Mouse (Mus musculus): ENCODE data around the gene Dhdh. TPM values are rescaled to one million over a fixed set of nuclear protein-coding genes. Genes with fewer than 3 reads are reported as not detected.
"Not testable (repeated sequence)": the region's sequence is repeated elsewhere in the genome, so short reads cannot be mapped to it uniquely, and the experiment has no call there.

The Dhdh gene
- 1 to 10 TPM; 3.0 to 3.1 TPM for total RNA-seq (2021)

DNA sequence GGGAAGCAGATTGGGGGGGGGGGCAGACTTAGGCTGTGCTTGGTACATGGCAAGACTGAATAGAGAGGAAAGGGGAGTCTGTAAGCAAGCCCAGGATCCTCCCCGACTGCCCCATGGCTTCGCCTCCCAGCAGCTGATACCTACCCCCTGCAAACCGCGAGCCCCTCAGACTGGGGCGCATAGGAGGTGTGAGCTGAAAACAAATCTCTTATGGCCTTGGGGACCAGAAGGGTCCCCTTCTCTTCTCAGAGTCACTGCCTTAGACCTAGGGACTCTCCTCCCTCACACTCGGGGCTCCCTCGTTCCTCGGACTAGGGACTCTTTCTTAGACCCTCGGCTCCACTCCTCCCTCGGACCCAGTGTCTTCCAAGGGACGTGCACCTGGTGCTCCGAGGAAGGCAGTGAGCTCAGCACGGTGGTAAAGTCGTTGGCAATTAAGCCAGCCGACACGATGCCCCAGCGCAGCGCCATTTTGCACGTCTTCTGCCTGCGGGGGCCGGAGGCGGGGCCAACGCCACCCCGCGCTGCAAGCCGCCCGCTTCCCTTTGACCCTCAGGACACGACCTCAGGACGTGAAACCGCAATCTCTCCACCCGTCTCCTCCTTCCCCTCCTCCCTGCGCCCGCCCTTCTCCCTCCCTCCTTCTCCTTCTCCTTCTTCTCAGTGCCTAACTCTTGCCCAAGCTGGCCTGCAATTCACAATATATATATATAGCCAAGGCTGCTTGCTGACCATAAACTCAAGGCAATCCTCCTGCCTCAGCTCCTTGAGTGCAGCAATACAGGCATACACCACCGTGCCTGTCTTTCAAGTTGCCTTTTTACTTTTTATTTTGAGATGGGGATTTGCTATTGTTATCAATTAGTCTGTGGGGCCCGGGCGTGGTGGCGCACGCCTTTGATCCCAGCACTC is at the start of gene Dhdh:
Gene Dhdh (minus strand): TSS at position 513 of the 912 bp plus-strand sequence.
- intact Hi-C loops (cut with DNase I), result no loop called here
- DNase-seq (ENCODE audit: extremely low spot score in 1 of 2, low spot score in 2 of 2), result peak in 1 of 2 experiments; percentile 76

DNA sequence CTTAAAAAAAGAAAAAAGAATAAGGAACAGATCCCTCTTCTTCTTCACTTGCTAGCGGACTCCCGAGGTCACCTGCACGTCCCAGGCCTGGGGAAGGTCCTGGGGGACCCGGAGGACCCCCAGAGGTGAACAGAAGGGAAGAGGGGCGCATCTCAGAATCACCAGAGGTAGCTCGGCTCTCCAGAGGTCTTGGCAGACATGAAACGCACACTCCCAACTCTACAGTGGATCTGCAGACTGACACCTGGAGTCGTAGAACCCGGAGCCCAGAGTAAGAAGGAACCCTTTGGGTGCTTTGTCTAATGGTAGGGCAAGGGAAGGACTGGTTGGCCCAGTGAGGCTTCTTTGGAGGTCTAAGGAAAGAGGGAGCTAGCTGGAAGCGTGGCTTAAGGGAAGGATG is 49.0 kb upstream of the Dhdh start:
- DNase-seq (ENCODE audit: extremely low spot score in 1 of 2, low spot score in 2 of 2), result no peak
- intact Hi-C loops (cut with DNase I), result no loop called here

DNA sequence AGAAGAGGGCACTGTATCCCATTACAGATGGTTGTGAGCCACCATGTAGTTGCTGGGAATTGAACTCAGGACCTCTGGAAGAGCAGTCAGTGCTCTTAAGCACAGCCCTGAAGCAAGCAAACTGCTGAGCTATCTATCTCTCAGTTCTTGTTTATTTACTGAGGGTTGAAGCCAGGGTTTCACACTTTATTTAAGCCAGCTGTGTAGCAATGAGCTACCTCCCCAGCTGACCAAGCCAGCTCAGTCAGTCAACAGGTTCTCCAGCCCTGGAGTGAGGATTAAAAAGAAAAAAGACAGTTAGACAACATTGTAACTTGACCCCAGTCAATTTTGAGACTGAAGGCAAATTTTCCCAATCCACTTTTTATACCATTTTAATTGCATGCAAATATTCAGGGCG is 47.1 kb upstream of the Dhdh start:
- DNase-seq (ENCODE audit: extremely low spot score in 1 of 2, low spot score in 2 of 2), result no peak
- intact Hi-C loops (cut with DNase I), result no loop called here

DNA sequence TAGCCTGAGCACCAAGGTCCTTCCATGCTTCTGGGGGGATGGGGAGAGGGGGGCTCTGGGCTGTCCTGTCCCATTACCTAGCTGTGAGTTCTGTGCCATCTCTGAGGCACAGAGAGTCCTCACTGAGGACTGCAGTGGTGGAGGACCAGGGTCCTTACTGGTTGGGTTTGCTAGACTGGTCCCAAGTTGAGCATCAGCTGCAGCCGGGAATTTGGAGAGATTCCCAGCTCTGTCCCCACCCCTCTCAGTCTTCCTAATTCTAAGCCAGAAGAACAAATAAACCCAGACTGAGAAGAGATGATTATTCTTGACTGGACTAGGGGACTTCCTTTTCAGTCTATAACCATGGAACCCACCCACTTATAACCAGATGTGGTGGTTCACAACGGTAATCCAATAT is 42.0 kb upstream of the Dhdh start:
- intact Hi-C loops (cut with DNase I), result no loop called here
- DNase-seq (ENCODE audit: extremely low spot score in 1 of 2, low spot score in 2 of 2), result no peak

DNA sequence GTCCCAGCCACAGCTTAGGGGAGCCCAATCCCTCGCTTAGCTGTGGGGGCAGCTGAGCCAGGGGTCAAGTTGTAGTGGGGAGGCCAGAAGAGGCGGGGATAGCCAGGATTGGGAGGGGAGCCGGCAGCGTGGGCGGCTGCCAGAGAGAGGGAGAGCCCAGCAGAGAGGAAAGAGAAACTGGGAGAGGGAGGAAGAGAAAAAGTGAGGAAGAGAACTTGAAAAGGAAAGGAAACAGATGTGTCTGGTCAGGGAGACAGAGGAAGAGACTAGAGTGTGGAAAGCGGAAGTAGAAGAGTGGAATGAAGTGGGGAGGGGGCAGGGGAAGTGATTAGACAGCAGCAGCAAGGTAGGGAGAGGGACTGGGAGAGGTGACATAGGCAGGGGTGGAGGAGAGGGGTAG is 40.9 kb upstream of the Dhdh start:
- no peak for DNase-seq (ENCODE audit: extremely low spot score in 1 of 2, low spot score in 2 of 2)
- intact Hi-C loops (cut with DNase I), result no loop called here

DNA sequence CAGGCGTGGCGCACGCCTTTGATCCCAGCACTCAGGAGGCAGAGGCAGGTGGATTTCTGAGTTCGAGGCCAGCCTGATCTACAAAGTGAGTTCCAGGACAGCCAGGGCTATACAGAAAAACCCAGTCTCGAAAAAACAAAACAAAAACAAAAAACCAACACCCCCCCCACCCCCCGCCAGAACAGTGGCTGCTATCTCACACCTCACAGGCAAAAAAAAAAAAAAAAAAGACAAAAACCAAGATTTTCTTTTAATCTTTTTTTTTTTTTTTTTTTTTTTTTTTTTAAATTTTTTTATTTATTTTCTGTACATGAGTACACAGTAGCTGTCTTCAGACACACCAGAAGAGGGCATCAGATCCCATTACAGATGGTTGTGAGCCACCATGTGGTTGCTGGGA is 38.6 kb upstream of the Dhdh start:
- intact Hi-C loops (cut with DNase I); DNase-seq (ENCODE audit: extremely low spot score in 1 of 2, low spot score in 2 of 2): not testable (repeated sequence)

DNA sequence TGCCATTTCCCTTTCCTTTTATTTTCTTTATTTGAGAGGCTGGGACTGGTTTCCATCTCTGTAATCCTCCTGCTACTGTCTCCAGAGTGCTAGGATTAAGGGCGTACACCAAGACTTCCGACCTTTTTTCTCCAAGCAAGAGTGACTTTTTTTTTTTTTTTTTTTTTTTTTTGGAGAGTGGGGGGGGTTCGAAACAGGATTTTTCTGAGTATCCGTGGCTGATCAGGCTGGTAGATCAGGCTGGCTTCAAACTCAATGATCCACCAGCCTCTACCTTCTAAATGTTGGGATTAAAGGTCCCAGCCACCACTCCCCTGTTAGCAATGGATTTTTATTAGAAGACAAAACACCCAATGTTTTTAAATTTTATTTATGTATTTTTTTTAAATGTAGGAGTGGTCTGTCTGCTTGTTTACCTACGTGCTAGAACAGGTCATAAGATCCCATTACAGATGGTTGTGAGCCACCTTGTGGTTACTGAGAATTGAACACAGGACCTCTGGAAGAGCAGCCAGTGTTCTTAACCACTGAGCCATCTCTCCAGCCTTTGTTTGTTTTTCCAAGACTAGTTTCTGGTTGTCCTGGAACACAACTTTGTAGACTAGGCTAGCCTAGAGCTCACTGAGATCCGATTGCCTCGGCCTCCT is 38.0 kb upstream of the Dhdh start:
- no peak for DNase-seq (ENCODE audit: extremely low spot score in 1 of 2, low spot score in 2 of 2)
- intact Hi-C loops (cut with DNase I), result no loop called here

DNA sequence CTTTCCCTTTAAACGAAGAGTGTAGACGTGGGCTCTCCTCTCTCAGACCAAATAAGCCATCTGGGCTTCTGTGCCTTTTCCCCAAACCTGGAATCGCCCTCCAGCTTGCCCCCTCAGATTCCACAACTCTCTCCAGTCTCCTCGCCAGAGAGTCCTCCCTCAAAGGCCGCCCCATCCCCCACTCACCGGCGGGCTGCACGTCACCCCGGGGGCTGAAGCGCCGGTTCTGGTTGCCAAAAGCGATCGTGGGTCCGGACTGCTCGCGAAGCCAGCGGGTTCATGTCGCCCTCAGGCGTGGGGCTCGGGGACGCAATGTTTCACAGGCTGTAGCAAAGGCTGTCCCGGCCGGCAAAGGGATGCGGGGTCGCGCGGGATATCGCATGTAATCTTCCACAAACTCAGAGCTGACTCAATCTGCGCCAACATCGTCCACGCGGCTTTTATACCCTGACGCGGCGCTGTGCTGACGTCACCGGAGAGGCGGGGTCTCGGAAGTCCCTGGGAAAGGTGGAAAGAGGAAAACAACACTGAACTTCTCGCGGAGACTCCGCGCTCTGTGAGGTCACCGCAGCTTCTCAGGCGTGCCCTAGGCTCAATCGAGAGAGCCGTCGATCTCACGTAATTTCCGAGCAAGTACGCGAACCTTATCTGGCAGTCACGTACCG is 37.3 kb upstream of the Dhdh start, which contains the start of the genes Ppp1r15a and Plekha4:
Gene Ppp1r15a (minus strand): TSS at position 460 of the 665 bp plus-strand sequence.
Gene Plekha4 (plus strand): TSS at position 522 of the 665 bp plus-strand sequence.
- DNase-seq (ENCODE audit: extremely low spot score in 1 of 2, low spot score in 2 of 2), result peak; percentile 93 to 94
- intact Hi-C loops (cut with DNase I), result no loop called here

DNA sequence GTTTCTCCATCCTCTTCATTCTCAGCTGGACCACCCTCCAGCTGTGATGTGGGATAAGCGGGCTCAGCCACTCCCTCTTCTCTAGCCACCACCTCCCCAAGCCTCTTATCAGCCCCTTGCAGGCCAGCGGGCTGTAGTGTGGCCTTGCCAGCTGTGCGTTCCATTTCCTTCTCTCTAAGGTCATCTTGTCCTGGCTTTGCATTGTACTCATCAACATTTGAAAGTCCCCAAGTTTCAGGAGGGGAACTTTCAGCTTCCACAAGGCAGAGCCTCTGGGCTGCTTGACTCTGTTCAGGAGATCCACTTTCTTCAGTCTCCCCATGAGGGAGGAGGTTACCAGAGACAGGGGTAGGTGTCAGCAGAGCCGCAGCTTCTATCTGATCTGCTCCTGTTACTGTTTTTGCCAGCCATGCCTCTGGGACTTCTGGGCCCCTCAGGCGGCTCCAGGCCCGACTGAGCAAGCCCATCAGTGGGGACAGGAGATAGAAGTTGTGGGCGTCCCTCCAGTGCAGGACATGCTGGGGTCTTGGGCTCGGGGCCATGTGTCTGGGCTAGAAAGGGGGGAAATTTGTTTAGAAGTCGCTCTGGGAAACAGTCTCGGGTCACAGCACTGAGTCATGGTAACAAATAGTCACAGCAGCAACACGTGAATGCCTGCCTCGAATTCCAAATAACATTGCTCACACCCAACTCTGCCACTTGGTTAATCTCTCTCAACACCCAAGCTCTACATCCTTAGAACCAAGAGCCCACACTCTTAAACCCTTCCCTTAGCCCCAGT is 36.4 kb upstream of the Dhdh start:
- intact Hi-C loops (cut with DNase I), result loop anchor here (5.0 kb wide), 1 partner anchor 48 kb away; no protein-coding TSS in a partner anchor

DNA sequence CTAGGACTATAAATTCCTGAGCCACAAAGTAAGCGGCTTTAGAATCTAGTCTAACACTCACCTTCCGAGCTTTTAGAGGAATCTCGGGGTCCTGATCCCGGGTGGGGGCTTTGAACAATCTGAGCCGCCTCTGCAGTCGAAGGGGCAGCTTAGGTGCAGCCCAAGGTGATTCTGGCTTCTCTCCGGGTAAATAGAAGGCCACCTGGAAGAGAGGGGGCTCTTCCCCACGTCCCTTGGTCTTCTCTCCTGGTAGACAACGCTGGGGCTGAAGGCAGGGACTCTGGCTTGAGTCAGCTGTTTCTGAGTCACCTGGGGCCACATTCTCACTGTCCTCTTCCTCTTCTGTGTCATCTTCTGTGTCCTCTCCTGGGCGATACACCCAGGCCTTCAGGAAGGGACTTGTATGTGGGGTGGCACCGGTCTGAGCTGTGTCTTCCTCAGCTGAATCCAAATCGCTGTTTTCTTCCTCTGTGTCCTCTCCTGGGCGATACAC is 35.1 kb upstream of the Dhdh start:
- no peak for DNase-seq (ENCODE audit: extremely low spot score in 1 of 2, low spot score in 2 of 2)
- intact Hi-C loops (cut with DNase I), result loop anchor here (5.0 kb wide), 1 partner anchor 46 kb away; no protein-coding TSS in a partner anchor

More for the DNA sequence above, 36.4 kb upstream of the Dhdh start:
- DNase-seq (ENCODE audit: extremely low spot score in 1 of 2, low spot score in 2 of 2), result no peak

DNA sequence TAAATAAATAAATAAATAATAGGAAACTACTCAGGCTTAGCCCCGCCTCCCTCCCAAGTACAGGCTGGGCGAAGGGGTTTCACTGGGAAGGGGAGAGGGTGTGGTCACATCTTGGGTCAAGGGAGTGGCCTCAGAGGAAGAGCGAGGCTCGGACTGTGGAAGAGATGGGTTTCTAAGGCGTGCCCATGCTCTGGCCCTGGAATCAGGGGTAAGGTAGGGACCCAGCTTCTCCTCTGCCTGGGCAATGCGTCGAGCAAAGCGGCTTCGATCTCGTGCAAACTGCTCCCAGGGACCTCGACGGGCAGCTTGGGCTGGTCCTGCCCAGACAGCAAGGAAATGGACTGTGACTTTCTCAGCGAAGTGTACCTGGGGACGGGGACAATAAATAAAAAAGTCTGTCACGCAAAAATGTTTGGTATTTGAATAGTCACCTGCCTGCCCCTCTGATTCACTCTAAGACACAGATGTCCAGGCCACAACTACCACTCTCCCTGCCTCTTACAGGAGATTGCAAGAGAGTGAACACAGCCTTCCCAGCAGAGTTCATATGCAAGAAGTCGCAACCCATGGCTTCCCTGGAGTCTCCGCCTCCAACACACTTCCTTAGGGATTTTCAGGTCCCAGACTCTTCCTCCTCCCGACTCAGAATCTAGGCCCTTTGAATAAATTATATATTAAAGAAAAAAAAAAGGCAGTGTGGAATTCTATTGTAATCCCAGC is 34.5 kb upstream of the Dhdh start:
- intact Hi-C loops (cut with DNase I), result loop anchor here (5.0 kb wide), 1 partner anchor 46 kb away; no protein-coding TSS in a partner anchor
- DNase-seq (ENCODE audit: extremely low spot score in 1 of 2, low spot score in 2 of 2), result no peak

DNA sequence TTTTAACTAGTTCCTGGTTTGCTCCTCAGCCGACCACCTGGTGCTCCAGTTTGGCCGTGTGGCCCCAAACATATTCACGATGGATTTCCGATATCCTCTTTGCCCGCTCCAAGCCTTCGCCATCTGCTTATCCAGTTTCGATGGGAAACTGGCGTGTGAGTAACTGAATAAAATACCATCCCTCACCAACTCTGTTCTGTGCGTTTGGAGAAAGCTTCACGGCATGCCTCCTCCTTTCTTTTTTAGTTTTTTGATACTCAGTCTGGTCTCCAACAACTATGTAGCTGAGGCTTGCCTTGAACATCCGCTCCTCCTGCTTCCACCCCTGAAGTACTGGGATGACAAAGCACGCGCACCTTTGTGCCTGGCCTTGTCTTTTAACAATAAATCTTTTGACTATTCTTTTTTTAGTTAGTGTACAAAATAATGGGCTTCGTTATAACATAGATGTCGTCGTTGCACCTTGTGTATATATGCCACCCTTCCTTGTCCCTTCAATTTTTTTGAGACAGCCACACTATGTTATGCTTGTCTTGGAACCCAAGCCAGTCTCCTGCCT is 33.7 kb upstream of the Dhdh start:
- intact Hi-C loops (cut with DNase I), result loop anchor here (5.0 kb wide), 1 partner anchor 45 kb away; no protein-coding TSS in a partner anchor
- no peak for DNase-seq (ENCODE audit: extremely low spot score in 1 of 2, low spot score in 2 of 2)

DNA sequence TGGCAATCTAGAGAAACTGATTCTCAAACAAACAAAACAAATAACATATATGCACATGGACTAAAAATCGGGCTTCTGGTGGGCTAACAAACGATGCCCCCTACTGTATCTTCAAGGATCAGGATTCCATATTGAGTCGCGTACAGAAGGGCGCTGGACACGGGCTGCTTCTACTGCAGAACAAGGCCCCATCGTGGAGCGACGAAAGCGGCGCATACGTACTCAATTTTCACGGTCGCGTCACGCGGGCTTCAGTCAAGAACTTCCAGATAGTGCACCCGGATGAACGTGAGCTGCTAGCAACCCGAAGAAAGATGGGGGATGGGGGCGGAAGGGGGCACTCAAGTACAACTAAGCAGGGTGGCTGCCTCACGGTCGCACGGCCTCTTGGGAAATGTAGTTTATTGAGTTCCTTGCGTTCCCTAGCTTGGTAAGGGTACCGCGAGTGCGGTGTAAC is 33.2 kb upstream of the Dhdh start:
- peak; percentile 90 to 94 for DNase-seq (ENCODE audit: extremely low spot score in 1 of 2, low spot score in 2 of 2)
- intact Hi-C loops (cut with DNase I), result loop anchor here (5.0 kb wide), 1 partner anchor 44 kb away; no protein-coding TSS in a partner anchor

DNA sequence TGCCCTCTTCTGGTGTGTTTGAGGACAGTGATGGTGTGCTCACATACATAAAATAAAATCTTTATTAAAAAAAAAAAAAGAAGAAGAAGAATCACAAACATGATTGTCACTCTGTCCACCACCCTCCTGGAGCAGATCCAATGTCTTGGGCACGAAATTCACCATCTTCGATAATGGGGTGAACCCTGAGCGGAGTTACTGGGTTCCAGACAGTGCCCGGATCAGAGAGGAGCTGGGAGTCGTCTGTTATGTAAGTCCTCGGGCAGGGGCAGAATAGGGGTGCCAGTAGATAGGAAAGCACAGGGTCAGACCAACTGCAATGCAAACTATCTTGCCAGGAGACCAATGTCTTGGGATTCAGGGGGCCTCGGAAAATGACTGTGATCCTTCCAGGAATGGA is 32.0 kb upstream of the Dhdh start:
- intact Hi-C loops (cut with DNase I), result loop anchor here (5.0 kb wide), 1 partner anchor 43 kb away; no protein-coding TSS in a partner anchor
- DNase-seq (ENCODE audit: extremely low spot score in 1 of 2, low spot score in 2 of 2), result no peak

DNA sequence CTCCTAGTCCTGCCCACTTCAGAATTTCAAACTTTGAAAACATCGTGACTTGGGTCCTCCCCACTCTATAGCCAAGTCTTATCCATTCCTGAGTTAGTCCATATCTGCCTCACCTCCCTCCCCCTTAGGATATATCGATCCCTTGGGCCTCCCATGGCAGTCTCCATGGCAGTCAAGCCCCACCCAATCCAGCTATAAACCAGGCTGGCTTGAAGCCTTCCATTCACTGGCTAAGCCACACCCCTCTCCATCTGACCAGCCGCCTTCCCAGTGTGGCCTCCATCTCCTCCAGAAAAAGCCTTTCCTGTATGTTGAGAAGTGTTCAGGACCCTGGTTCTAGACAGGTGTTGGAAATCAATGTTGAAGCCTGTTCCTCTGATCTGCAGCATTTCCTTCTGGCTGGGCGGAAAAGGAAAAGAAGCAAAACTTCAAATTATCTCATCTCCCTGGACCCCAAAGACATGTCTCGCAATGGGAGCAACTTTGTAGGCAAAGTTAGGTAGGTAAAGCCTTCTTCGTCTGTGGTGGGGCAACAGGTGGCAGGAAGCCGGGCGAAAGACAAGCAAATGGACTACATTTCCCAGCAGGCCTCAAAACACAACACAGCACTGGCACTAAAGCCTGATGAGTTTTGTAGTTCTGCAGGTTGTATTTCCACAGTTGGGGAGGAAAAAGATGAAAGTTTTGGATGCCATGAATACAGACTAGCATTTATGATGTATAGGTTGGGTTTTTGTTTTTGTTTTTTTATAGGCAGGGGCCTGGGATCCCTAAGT is 30.9 kb upstream of the Dhdh start:
- intact Hi-C loops (cut with DNase I), result loop anchor here (5.0 kb wide), 1 partner anchor 42 kb away; no protein-coding TSS in a partner anchor
- DNase-seq (ENCODE audit: extremely low spot score in 1 of 2, low spot score in 2 of 2), result no peak

DNA sequence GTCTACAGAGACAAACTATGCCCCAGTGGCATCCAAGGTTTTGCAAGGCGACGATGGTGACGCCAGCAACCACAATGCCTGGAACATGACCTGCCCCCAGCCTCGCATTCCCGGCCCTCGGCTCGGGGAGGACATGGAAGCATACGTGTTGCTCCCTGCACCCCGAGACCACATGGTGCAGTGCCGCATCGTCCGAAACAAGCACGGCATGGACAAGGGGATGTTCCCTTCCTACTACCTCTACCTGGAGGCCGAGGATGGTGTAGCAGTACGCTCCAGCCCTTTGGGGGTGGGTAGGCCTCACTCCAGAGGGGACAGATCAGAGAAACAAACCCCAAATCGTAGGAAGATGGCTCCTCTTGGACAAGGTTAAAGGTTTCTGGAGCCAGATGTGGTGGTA is 30.0 kb upstream of the Dhdh start:
- intact Hi-C loops (cut with DNase I), result no loop called here

More for the DNA sequence above, 30.0 kb upstream of the Dhdh start:
- no peak for DNase-seq (ENCODE audit: extremely low spot score in 1 of 2, low spot score in 2 of 2)

Data from left cerebral cortex, postnatal 10 days (tissue).